Mouse (Mus musculus): ENCODE data around the gene Zrsr1.

GRCm38 (mm10) chr11:22987357-22987756 is 15.6 kb downstream of the Zrsr1 start:
- TF ChIP-seq CTCF (IDR thresholded peaks at IDR 0.05; ENCODE audit: low read depth, low read length): no peak
- TF ChIP-seq POLR2A (IDR thresholded peaks at IDR 0.05; ENCODE audit: borderline replicate concordance, low read depth, low read length): no peak
